Mouse (Mus musculus) MEL (cell line): ENCODE data around the gene Fndc1.

Source experiments
- CTCF ChIP-seq, 3 experiments: IDR thresholded peaks in 2 of 3; conservative IDR thresholded peaks in 1 of 3; 2 replicates each; pipeline ENCODE4 v1.5.1; 2011 to 2012; ENCODE audit warnings: low read length in 3 of 3, low read depth in 2 of 3, mild to moderate bottlenecking in 2 of 3, improper control_type of control experiment in 1 of 3, inconsistent platforms in 1 of 3, mixed read lengths in 1 of 3, moderate library complexity in 1 of 3; ENCODE audit not compliant: control insufficient read depth in 1 of 3, insufficient read depth in 1 of 3, poor library complexity in 1 of 3, severe bottlenecking in 1 of 3
- MAFK ChIP-seq: IDR thresholded peaks from 2 replicates; pipeline ENCODE4 v1.6.1; 2011; ENCODE audit warnings: low read depth, mild to moderate bottlenecking, low read length, improper control_type of control experiment, borderline replicate concordance
- MAX ChIP-seq: IDR thresholded peaks from 2 replicates; pipeline ENCODE4 v1.6.1; 2011; ENCODE audit warnings: low read length, improper control_type of control experiment
- POLR2A ChIP-seq, 2 experiments: IDR thresholded peaks; 2 replicates each; pipeline ENCODE4 v1.6.1; 2011 to 2012; ENCODE audit warnings: low read length in 2 of 2, mild to moderate bottlenecking in 2 of 2, control low read depth in 1 of 2, improper control_type of control experiment in 1 of 2, low read depth in 1 of 2, moderate library complexity in 1 of 2; ENCODE audit not compliant: control insufficient read depth in 1 of 2, insufficient read depth in 1 of 2, poor library complexity in 1 of 2
- POLR2AphosphoS2 ChIP-seq: IDR thresholded peaks from 2 replicates; pipeline ENCODE4 v1.6.1; 2011; ENCODE audit warnings: low read length, improper control_type of control experiment
- RCOR1 ChIP-seq: IDR thresholded peaks from 2 replicates; pipeline ENCODE4 v1.6.1; 2012; ENCODE audit warnings: low read depth, mild to moderate bottlenecking, inconsistent platforms, low read length, improper control_type of control experiment
- SIN3A ChIP-seq: IDR thresholded peaks from 2 replicates; pipeline ENCODE4 v1.6.1; 2012; ENCODE audit warnings: low read length, improper control_type of control experiment, inconsistent platforms
- TAL1 ChIP-seq: IDR thresholded peaks from 2 replicates; pipeline ENCODE4 v1.6.1; 2012; ENCODE audit warnings: mild to moderate bottlenecking, inconsistent platforms, low read length, moderate library complexity, mixed read lengths

DNA sequence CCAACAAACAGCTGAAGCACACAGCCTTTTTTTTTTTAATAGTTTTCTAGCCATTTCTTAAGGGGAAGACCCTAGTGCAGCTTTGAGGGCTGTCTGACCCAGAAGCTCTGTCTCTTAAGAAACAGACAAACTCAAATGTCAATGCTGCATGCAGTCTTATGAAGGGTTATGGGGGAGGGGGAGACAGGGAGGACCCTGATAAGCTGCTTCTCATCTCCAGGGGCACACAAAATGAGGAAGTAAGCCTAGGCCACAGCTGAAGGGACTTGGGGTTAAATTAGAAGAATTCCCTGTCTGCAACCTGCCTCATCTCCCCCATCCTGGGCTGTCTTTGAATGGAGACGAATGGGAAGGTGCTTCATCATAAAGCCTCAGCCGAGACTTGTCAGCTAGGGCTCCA, 19.1 kb downstream of the Fndc1 start:
- TF ChIP-seq MAFK: no peak
- TF ChIP-seq RCOR1: no peak
- TF ChIP-seq TAL1: no peak
- TF ChIP-seq CTCF (IDR thresholded peaks at IDR 0.05 in 2 of 3, conservative IDR thresholded peaks at IDR 0.05 in 1 of 3; ENCODE audit: control insufficient read depth in 1 of 3, insufficient read depth in 1 of 3, low read depth in 2 of 3, low read length in 3 of 3, poor library complexity in 1 of 3, severe bottlenecking in 1 of 3): no peak
- no peak for TF ChIP-seq MAX
- no peak for TF ChIP-seq SIN3A
- TF ChIP-seq POLR2AphosphoS2: no peak
- no peak for TF ChIP-seq POLR2A (IDR thresholded peaks at IDR 0.05; ENCODE audit: control insufficient read depth in 1 of 2, insufficient read depth in 1 of 2, low read depth in 1 of 2, low read length in 2 of 2, poor library complexity in 1 of 2)
